Mouse (Mus musculus) MEL (cell line): ENCODE data around the gene Hoxa5. TPM values are rescaled to one million over a fixed set of nuclear protein-coding genes. Genes with fewer than 3 reads are reported as not detected.

Experiments
- DNase-seq: peaks from one replicate; pipeline ENCODE4 v3.0.0; 2011; ENCODE audit warnings: low read depth, low spot score
- H3K27ac ChIP-seq: 2 replicates; pipeline ENCODE4 v1.5.1; 2012; ENCODE audit warnings: low read depth, mild to moderate bottlenecking, control low read depth, low read length, moderate library complexity; ENCODE audit not compliant: control insufficient read depth
- H3K27me3 ChIP-seq, 2 experiments: fragments of 150-350 bp in 1 of 2; sonication (generic) in 1 of 2; 2 replicates each; pipeline ENCODE4 v1.6.1; 2012; ENCODE audit warnings: low read length in 2 of 2, mild to moderate bottlenecking in 2 of 2, improper control_type of control experiment in 1 of 2, moderate library complexity in 1 of 2; ENCODE audit not compliant: insufficient read depth in 2 of 2, control insufficient read depth in 1 of 2
- H3K36me3 ChIP-seq, 2 experiments: 2 replicates each; pipeline ENCODE4 v1.6.1; 2012 to 2014; ENCODE audit warnings: low read length in 2 of 2, improper control_type of control experiment in 1 of 2, inconsistent platforms in 1 of 2, mild to moderate bottlenecking in 1 of 2; ENCODE audit not compliant: insufficient read depth in 2 of 2, control insufficient read depth in 1 of 2
- H3K4me1 ChIP-seq, 2 experiments: fragments of 150-350 bp in 1 of 2; sonication (generic) in 1 of 2; 2 replicates each; pipeline ENCODE4 v1.6.1; 2012; ENCODE audit warnings: low read length in 2 of 2, improper control_type of control experiment in 1 of 2, mild to moderate bottlenecking in 1 of 2; ENCODE audit not compliant: insufficient read depth in 2 of 2, control insufficient read depth in 1 of 2
- H3K4me3 ChIP-seq, 2 experiments: fragments of 150-350 bp in 1 of 2; sonication (generic) in 1 of 2; 2 replicates each; pipeline ENCODE4 v1.5.1; 2012; ENCODE audit warnings: low read depth in 2 of 2, low read length in 2 of 2, mild to moderate bottlenecking in 2 of 2, moderate library complexity in 2 of 2, control low read depth in 1 of 2, improper control_type of control experiment in 1 of 2; ENCODE audit not compliant: control insufficient read depth in 1 of 2, insufficient read depth in 1 of 2
- H3K79me2 ChIP-seq: 2 replicates; pipeline ENCODE4 v1.6.1; 2012; ENCODE audit warnings: mild to moderate bottlenecking, low read length, moderate library complexity; ENCODE audit not compliant: control insufficient read depth, poor library complexity, insufficient read depth
- H3K9ac ChIP-seq: 2 replicates; pipeline ENCODE4 v1.6.1; 2012; ENCODE audit warnings: low read depth, mild to moderate bottlenecking, control low read depth, low read length, moderate library complexity; ENCODE audit not compliant: control insufficient read depth, poor library complexity, severe bottlenecking
- H3K9me3 ChIP-seq: fragments of 150-350 bp; sonication (generic); replicated peaks from 2 replicates; pipeline ENCODE4 v1.6.1; 2012; ENCODE audit warnings: mild to moderate bottlenecking, low read length, improper control_type of control experiment, moderate library complexity; ENCODE audit not compliant: insufficient read depth
- CTCF ChIP-seq, 3 experiments: IDR thresholded peaks in 2 of 3; conservative IDR thresholded peaks in 1 of 3; 2 replicates each; pipeline ENCODE4 v1.5.1; 2011 to 2012; ENCODE audit warnings: low read length in 3 of 3, low read depth in 2 of 3, mild to moderate bottlenecking in 2 of 3, improper control_type of control experiment in 1 of 3, inconsistent platforms in 1 of 3, mixed read lengths in 1 of 3, moderate library complexity in 1 of 3; ENCODE audit not compliant: control insufficient read depth in 1 of 3, insufficient read depth in 1 of 3, poor library complexity in 1 of 3, severe bottlenecking in 1 of 3
- E2F4 ChIP-seq: IDR thresholded peaks from 2 replicates; pipeline ENCODE4 v1.6.1; 2011; ENCODE audit warnings: low read depth, low read length, improper control_type of control experiment, borderline replicate concordance
- ETS1 ChIP-seq: IDR thresholded peaks from 2 replicates; pipeline ENCODE4 v1.6.1; 2012; ENCODE audit warnings: low read depth, mild to moderate bottlenecking, inconsistent platforms, low read length, improper control_type of control experiment, moderate library complexity
- GABPA ChIP-seq: IDR thresholded peaks from 2 replicates; pipeline ENCODE4 v1.6.1; 2012; ENCODE audit warnings: low read depth, mild to moderate bottlenecking, inconsistent platforms, low read length, improper control_type of control experiment, moderate library complexity
- JUND ChIP-seq: IDR thresholded peaks from 2 replicates; pipeline ENCODE4 v1.6.1; 2011; ENCODE audit warnings: low read depth, mild to moderate bottlenecking, improper control_type of control experiment, low read length
- KAT2A ChIP-seq: conservative IDR thresholded peaks from 2 replicates; pipeline ENCODE4 v1.6.1; 2012; ENCODE audit warnings: low read depth, low read length, improper control_type of control experiment, inconsistent platforms
- MAFK ChIP-seq: IDR thresholded peaks from 2 replicates; pipeline ENCODE4 v1.6.1; 2011; ENCODE audit warnings: low read depth, mild to moderate bottlenecking, low read length, improper control_type of control experiment, borderline replicate concordance
- MAX ChIP-seq: IDR thresholded peaks from 2 replicates; pipeline ENCODE4 v1.6.1; 2011; ENCODE audit warnings: low read length, improper control_type of control experiment
- MAZ ChIP-seq: IDR thresholded peaks from 2 replicates; pipeline ENCODE4 v1.6.1; 2012; ENCODE audit warnings: low read depth, mild to moderate bottlenecking, inconsistent platforms, low read length, improper control_type of control experiment
- MYB ChIP-seq: IDR thresholded peaks from 2 replicates; pipeline ENCODE4 v1.6.1; 2011; ENCODE audit warnings: mild to moderate bottlenecking, low read depth, low read length, improper control_type of control experiment
- NELFE ChIP-seq: IDR thresholded peaks from 2 replicates; pipeline ENCODE4 v1.6.1; 2011; ENCODE audit warnings: low read depth, low read length, improper control_type of control experiment
- NRF1 ChIP-seq: IDR thresholded peaks from 2 replicates; pipeline ENCODE4 v1.6.1; 2014; ENCODE audit warnings: low read depth, mild to moderate bottlenecking, inconsistent platforms, low read length, improper control_type of control experiment, moderate library complexity; ENCODE audit not compliant: poor library complexity, insufficient read depth, severe bottlenecking
- POLR2A ChIP-seq, 2 experiments: IDR thresholded peaks; 2 replicates each; pipeline ENCODE4 v1.6.1; 2011 to 2012; ENCODE audit warnings: low read length in 2 of 2, mild to moderate bottlenecking in 2 of 2, control low read depth in 1 of 2, improper control_type of control experiment in 1 of 2, low read depth in 1 of 2, moderate library complexity in 1 of 2; ENCODE audit not compliant: control insufficient read depth in 1 of 2, insufficient read depth in 1 of 2, poor library complexity in 1 of 2
- POLR2AphosphoS2 ChIP-seq: IDR thresholded peaks from 2 replicates; pipeline ENCODE4 v1.6.1; 2011; ENCODE audit warnings: low read length, improper control_type of control experiment
- RCOR1 ChIP-seq: IDR thresholded peaks from 2 replicates; pipeline ENCODE4 v1.6.1; 2012; ENCODE audit warnings: low read depth, mild to moderate bottlenecking, inconsistent platforms, low read length, improper control_type of control experiment
- SIN3A ChIP-seq: IDR thresholded peaks from 2 replicates; pipeline ENCODE4 v1.6.1; 2012; ENCODE audit warnings: low read length, improper control_type of control experiment, inconsistent platforms
- SMC3 ChIP-seq: IDR thresholded peaks from 2 replicates; pipeline ENCODE4 v1.6.1; 2011; ENCODE audit warnings: low read depth, low read length, improper control_type of control experiment
- TAL1 ChIP-seq: IDR thresholded peaks from 2 replicates; pipeline ENCODE4 v1.6.1; 2012; ENCODE audit warnings: mild to moderate bottlenecking, inconsistent platforms, low read length, moderate library complexity, mixed read lengths
- TBP ChIP-seq: IDR thresholded peaks from 2 replicates; pipeline ENCODE4 v1.8.0; 2011; ENCODE audit warnings: low read depth, low read length, improper control_type of control experiment
- USF2 ChIP-seq, 2 experiments: IDR thresholded peaks; 2 replicates each; pipeline ENCODE4 v1.6.1; 2011 to 2012; ENCODE audit warnings: improper control_type of control experiment in 2 of 2, low read length in 2 of 2, borderline replicate concordance in 1 of 2, inconsistent platforms in 1 of 2, low read depth in 1 of 2, mild to moderate bottlenecking in 1 of 2; ENCODE audit not compliant: insufficient read depth in 1 of 2
- ZC3H11A ChIP-seq: IDR thresholded peaks from 2 replicates; pipeline ENCODE4 v1.6.1; 2012; ENCODE audit warnings: low read depth, mild to moderate bottlenecking, inconsistent platforms, low read length, improper control_type of control experiment
- ZKSCAN1 ChIP-seq: IDR thresholded peaks from 2 replicates; pipeline ENCODE4 v1.6.1; 2012; ENCODE audit warnings: low read depth, mild to moderate bottlenecking, inconsistent platforms, low read length, improper control_type of control experiment, moderate library complexity
- ZMIZ1 ChIP-seq: IDR thresholded peaks from 2 replicates; pipeline ENCODE4 v1.6.1; 2012; ENCODE audit warnings: low read depth, mild to moderate bottlenecking, inconsistent platforms, low read length, improper control_type of control experiment, moderate library complexity
- ZNF384 ChIP-seq: IDR thresholded peaks from 2 replicates; pipeline ENCODE4 v1.6.1; 2012; ENCODE audit warnings: low read depth, mild to moderate bottlenecking, inconsistent platforms, low read length, improper control_type of control experiment
- polyA plus RNA-seq, 2 experiments: library from polyadenylated mRNA; stranded (reverse) in 1 of 2; unstranded in 1 of 2; fragments of >175 nt in 1 of 2; fragments of >200 nt in 1 of 2; gene quantifications; 2 replicates each; pipeline versions ENCODE4 v1.2.1 to v1.2.4; 2012; ENCODE audit warnings: low replicate concordance in 2 of 2, low read depth in 1 of 2; ENCODE audit not compliant: insufficient read length in 2 of 2, insufficient read depth in 1 of 2, missing spikeins in 1 of 2
- total RNA-seq: library from RNA; depleted of rRNA; stranded (reverse); fragments of 300-350 nt; gene quantifications from 2 replicates; pipeline ENCODE4 v1.2.3, GENCODE M21; 2012

Gene Hoxa5
- total and polyA plus RNA-seq, 3 experiments: not detected

DNA sequence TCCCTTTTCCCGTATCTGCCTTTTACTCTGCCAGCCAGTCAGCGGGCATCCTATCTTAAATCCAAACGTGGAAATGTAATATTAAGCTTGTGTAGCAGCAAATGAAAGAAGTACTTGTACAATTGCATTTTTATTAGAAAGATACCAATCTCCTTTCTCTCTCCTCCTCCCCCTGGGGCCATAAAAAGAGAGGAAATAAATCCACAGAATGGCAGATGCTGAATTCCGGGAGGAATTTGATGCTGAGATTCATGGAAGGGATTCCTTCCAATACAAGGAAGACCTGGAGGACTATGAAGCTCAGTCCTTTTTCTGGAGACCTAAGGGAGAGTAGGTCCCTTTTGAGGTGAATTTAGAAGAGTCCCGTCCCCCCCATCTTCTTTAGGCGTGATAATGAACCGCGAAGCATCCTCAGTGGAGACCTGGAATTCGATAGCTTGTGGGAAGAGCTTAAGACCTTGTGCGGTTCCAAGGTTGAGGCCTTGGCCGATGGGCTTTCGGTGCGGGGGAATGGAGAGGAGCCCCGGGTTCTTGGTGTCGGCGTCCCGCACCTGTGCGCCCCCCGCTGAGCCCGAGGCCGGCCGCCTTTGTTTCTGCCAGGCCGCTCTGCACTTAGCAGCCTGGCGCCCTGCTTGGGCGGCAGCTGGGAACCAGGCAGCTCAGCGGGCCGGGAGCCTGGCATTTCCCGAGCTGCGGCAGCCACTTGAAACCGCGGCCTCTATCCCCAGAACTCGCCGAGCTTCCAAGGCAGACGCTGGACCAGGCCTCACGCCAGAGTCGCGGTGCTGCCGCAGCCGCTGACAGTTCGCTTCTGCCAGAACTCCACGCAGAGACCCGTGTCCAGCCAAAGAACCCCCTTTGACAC, 36.0 kb downstream of the Hoxa5 start:
- no peaks in the 10 kb centered on the region for H3K79me2 ChIP-seq
- H3K27me3 ChIP-seq: no peaks in the 10 kb centered on the region
- H3K27ac ChIP-seq: no peak overlapping the region
- no peaks in the 10 kb centered on the region for H3K9me3 ChIP-seq
- no peak overlapping the region for H3K4me3 ChIP-seq
- no peak for TF ChIP-seq USF2 (IDR thresholded peaks at IDR 0.05; ENCODE audit: borderline replicate concordance in 1 of 2, insufficient read depth in 1 of 2, low read depth in 1 of 2, low read length in 2 of 2)
- TF ChIP-seq ZKSCAN1: no peak
- no peak for TF ChIP-seq JUND
- TF ChIP-seq NELFE: no peak
- TF ChIP-seq ETS1: no peak
- no peak for TF ChIP-seq TAL1
- no peak for TF ChIP-seq MYB
- no peak for TF ChIP-seq POLR2A (IDR thresholded peaks at IDR 0.05; ENCODE audit: control insufficient read depth in 1 of 2, insufficient read depth in 1 of 2, low read depth in 1 of 2, low read length in 2 of 2, poor library complexity in 1 of 2)
- TF ChIP-seq KAT2A: no peak
- no peak for TF ChIP-seq TBP
- no peak for TF ChIP-seq GABPA
- TF ChIP-seq MAZ: no peak
- TF ChIP-seq RCOR1: no peak
- TF ChIP-seq, all 39 proteins: peak for 0
- Histone ChIP-seq H3K4me1 (no peaks in the 10 kb centered on the region), H3K36me3 (no peaks in the 10 kb centered on the region), H3K9ac (no peak overlapping the region)
- no peak for DNase-seq

DNA sequence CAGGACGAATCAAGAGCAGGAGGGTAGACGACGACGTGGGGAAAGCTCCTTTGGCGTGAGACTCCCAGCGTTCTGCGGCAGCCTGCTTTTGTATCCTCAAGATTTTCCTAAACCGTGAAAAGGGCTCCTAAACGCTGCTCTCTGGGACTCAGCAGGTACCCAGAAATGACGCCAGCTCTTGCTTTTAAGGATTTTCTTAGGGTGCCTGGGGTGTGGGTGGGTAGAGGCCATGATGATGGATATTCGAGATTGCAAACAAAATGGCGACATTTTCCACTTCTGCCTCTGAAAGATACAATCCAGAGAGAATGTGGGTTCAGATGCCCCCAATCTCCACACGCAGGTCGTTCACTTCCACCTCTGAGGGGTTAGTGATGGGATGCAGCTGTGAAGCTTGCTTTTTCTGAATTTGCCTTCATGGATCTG, 36.6 kb downstream of the Hoxa5 start:
- Histone ChIP-seq H3K9me3 (no peaks in the 10 kb centered on the region), H3K4me3 (no peak overlapping the region), H3K27me3 (no peaks in the 10 kb centered on the region), H3K79me2 (no peaks in the 10 kb centered on the region), H3K4me1 (no peaks in the 10 kb centered on the region), H3K9ac (no peak overlapping the region), H3K36me3 (no peaks in the 10 kb centered on the region), H3K27ac (no peak overlapping the region)
- DNase-seq: no peak
- TF ChIP-seq SMC3 (no peak), ZMIZ1 (no peak), SIN3A (no peak), KAT2A (no peak), JUND (no peak), CTCF (IDR thresholded peaks at IDR 0.05 in 2 of 3, conservative IDR thresholded peaks at IDR 0.05 in 1 of 3; ENCODE audit: control insufficient read depth in 1 of 3, insufficient read depth in 1 of 3, low read depth in 2 of 3, low read length in 3 of 3, poor library complexity in 1 of 3, severe bottlenecking in 1 of 3) (no peak), NRF1 (no peak), ZNF384 (no peak), ZC3H11A (no peak), MAX (no peak), E2F4 (no peak), POLR2AphosphoS2 (no peak), MAFK (no peak), POLR2A (IDR thresholded peaks at IDR 0.05; ENCODE audit: control insufficient read depth in 1 of 2, insufficient read depth in 1 of 2, low read depth in 1 of 2, low read length in 2 of 2, poor library complexity in 1 of 2) (no peak), TAL1 (no peak), ZKSCAN1 (no peak)
